Mouse (Mus musculus) lung, embryonic 15.5 days (tissue): ENCODE measurements around the gene F2. TPM values are rescaled to one million over a fixed set of nuclear protein-coding genes. Genes with fewer than 3 reads are reported as not detected.
A peak's percentile ranks its signal among the peaks of the same experiment; 100 is the strongest.

Experiments
- ATAC-seq: fragments of 200-750 bp; cut with Nextera tagmentation; 2 replicates; pipeline ENCODE4 v1.8.0; 2017; ENCODE audit warnings: moderate number of reproducible peaks, borderline replicate concordance; ENCODE audit not compliant: low FRiP score, low TSS enrichment; ENCODE audit errors: extremely low read depth
- H3K27ac ChIP-seq: fragments of 300-500 bp; sonication (generic); 2 replicates; pipeline ENCODE4 v1.5.1; 2015; ENCODE audit warnings: moderate library complexity, mild to moderate bottlenecking, inconsistent platforms
- H3K27me3 ChIP-seq: fragments of 300-500 bp; sonication (generic); 2 replicates; pipeline ENCODE4 v1.6.1; 2015; ENCODE audit warnings: inconsistent platforms
- H3K36me3 ChIP-seq: fragments of 300-500 bp; sonication (generic); 2 replicates; pipeline ENCODE4 v1.6.1; 2015; ENCODE audit warnings: inconsistent platforms
- H3K4me1 ChIP-seq: fragments of 300-500 bp; sonication (generic); 2 replicates; pipeline ENCODE4 v1.6.1; 2015; ENCODE audit warnings: inconsistent platforms
- H3K4me2 ChIP-seq: fragments of 300-500 bp; sonication (generic); 2 replicates; pipeline ENCODE4 v1.6.1; 2015; ENCODE audit warnings: inconsistent platforms, mild to moderate bottlenecking, moderate library complexity
- H3K4me3 ChIP-seq: fragments of 300-500 bp; sonication (generic); 2 replicates; pipeline ENCODE4 v1.5.1; 2015; ENCODE audit warnings: mild to moderate bottlenecking, inconsistent platforms
- H3K9ac ChIP-seq: fragments of 300-500 bp; sonication (generic); 2 replicates; pipeline ENCODE4 v1.6.1; 2015; ENCODE audit warnings: inconsistent platforms
- H3K9me3 ChIP-seq: fragments of 300-500 bp; sonication (generic); 2 replicates; pipeline ENCODE4 v1.6.1; 2016; ENCODE audit warnings: inconsistent platforms
- WGBS: fragments of 180-500 bp; shearing (Covaris S2); methylation state at CpG from one replicate; pipeline ENCODE4 v1.1.7; 2015; 5-methylcytosine and 5-hydroxymethylcytosine counted together
- polyA plus RNA-seq: library from polyadenylated mRNA; unstranded; fragments of >200 nt; fragmentation: Nextera tagmentation; extraction: Ambion mirVana; gene quantifications from 2 replicates; pipeline ENCODE4 v1.2.1, GENCODE M21; 2015

Gene F2
- polyA plus RNA-seq, 1 experiment from 2014 or later = 0.66 TPM

GRCm38 (mm10) chr2:91659657-91660056 lies 23.4 kb upstream of the F2 start:
- Histone ChIP-seq H3K4me3 (no peak overlapping the region), H3K27me3 (no peaks in the 10 kb centered on the region), H3K27ac (no peak overlapping the region), H3K9ac (no peak overlapping the region), H3K4me1 (peaks cover 15% of the 10 kb centered on the region), H3K4me2 (no peak overlapping the region), H3K36me3 (peaks cover 79% of the 10 kb centered on the region), H3K9me3 (no peaks in the 10 kb centered on the region)
- no peak for ATAC-seq
- 96% methylated on average over 8 of the region's 8 CpGs for WGBS

- Histone ChIP-seq H3K27ac (peak overlapping the region; percentile 69), H3K4me1 (peaks cover 23% of the 10 kb centered on the region), H3K4me2 (no peak overlapping the region), H3K4me3 (no peak overlapping the region), H3K9me3 (no peaks in the 10 kb centered on the region), H3K27me3 (no peaks in the 10 kb centered on the region), H3K9ac (no peak overlapping the region), H3K36me3 (peaks cover 63% of the 10 kb centered on the region)
- peak; percentile 55; the same call in 1 of the 2 replicates for ATAC-seq
- WGBS = 60% methylated on average over 8 of the region's 8 CpGs
These were observed 20.6 kb upstream of the F2 start for GRCm38 (mm10) chr2:91656774-91657173.

- H3K27ac ChIP-seq = peak overlapping the region; percentile 69
These were observed 19.6 kb upstream of the F2 start for GRCm38 (mm10) chr2:91655827-91656226.

DNA sequence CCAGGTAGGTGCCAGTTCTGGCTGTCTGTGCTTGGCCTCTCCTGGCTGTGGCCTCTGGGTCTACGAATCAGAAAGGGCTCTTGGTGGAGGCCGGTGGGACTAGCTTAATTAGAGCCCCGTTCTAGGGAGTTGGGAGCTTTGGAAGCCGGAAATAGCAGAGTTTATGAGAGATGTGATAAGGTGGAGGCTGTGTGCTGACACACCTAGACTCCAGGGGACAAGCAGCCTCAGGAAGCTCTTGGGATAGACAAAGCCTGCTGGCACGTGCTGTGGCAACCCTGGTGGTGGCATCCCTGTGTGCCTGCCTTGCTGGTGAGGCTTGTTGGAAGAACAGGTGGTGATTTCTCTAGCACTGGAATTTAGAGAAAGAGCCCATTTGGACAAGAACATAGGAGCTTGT lies 19.2 kb upstream of the F2 start:
- Histone ChIP-seq H3K27me3 (no peaks in the 10 kb centered on the region), H3K4me1 (peaks cover 35% of the 10 kb centered on the region), H3K9me3 (no peaks in the 10 kb centered on the region), H3K27ac (peak overlapping the region; percentile 69), H3K9ac (no peak overlapping the region), H3K4me2 (no peak overlapping the region), H3K36me3 (peaks cover 55% of the 10 kb centered on the region), H3K4me3 (no peak overlapping the region)
- 76% methylated on average over 5 of the region's 5 CpGs for WGBS
- ATAC-seq = no peak

More at GRCm38 (mm10) chr2:91655827-91656226, 19.6 kb upstream of the F2 start:
- H3K27me3 ChIP-seq = no peaks in the 10 kb centered on the region
- peaks cover 32% of the 10 kb centered on the region for H3K4me1 ChIP-seq
- peaks cover 55% of the 10 kb centered on the region for H3K36me3 ChIP-seq
- ATAC-seq = peak; percentile 65; the same call in 1 of the 2 replicates
- no peaks in the 10 kb centered on the region for H3K9me3 ChIP-seq
- no peak overlapping the region for H3K9ac ChIP-seq
- no peak overlapping the region for H3K4me2 ChIP-seq
- 39% methylated on average over 6 of the region's 6 CpGs for WGBS
- no peak overlapping the region for H3K4me3 ChIP-seq

DNA sequence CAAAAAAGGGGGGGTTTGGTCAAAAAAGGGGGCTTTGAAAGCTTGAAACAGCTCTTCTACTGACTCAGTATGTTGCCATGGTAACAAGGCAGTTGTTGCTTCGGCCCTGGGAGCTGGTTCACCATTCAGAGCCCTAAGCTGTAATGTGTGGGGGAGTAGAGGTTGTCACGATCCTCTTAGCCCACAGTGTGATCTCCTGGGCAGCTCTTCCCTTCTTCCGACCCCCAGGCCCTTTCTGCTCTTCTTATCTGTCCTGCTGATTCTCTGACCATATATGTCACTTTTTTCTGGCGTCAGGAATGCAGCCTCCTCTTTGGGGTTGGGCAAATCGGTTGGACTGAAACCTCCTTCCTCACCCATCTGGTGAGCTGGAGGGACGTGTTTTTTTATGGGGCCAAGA lies 16.6 kb upstream of the F2 start:
- Histone ChIP-seq H3K36me3 (peaks cover 33% of the 10 kb centered on the region), H3K4me3 (no peak overlapping the region), H3K4me2 (no peak overlapping the region), H3K27ac (no peak overlapping the region), H3K9me3 (no peaks in the 10 kb centered on the region), H3K4me1 (peaks cover 42% of the 10 kb centered on the region), H3K27me3 (no peaks in the 10 kb centered on the region), H3K9ac (no peak overlapping the region)
- ATAC-seq = no peak
- WGBS = 55% methylated on average over 6 of the region's 6 CpGs

DNA sequence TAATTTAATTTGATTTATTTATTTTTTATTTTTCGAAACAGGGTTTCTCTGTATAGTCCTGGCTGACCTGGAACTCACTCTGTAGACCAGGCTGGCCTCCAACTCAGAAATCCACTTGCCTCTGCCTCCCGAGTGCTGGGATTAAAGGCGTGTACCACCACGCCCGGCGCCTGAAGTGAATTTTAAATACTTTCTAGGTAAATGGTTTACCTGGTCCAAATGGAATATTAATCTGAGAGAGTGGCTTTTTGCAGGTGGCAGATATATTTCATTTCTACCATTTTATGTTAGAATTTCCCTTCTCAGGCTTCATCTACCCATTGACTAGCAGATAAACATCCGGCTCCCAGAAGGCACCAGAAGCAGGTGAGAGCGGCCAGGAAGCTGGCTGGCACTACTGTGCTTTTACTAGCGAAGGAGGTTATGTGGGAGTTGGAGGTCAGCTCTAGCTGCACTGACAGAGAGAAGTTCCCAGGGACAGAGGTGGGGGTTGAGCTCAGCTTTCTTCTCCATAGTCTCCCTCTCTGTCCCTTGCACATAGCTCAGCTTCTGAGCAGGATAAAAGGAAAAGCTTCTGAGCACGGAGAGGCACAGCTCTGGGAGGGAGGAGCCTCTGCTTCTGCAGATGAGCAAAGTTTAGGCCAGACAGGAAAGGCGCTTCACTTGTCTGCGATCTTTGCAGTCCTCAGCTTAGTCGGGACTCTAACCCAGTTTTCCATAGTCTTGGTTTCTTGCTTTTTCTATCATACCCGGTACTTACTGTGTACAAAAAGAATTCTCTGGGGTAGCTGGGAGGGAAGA lies 15.4 kb upstream of the F2 start:
- Histone ChIP-seq H3K27me3 (no peaks in the 10 kb centered on the region), H3K9ac (no peak overlapping the region), H3K4me2 (peak overlapping the region; percentile 66), H3K9me3 (no peaks in the 10 kb centered on the region), H3K4me1 (peaks cover 42% of the 10 kb centered on the region), H3K36me3 (peaks cover 40% of the 10 kb centered on the region), H3K4me3 (no peak overlapping the region), H3K27ac (no peak overlapping the region)
- no peak for ATAC-seq
- WGBS = 81% methylated on average over 14 of the region's 14 CpGs

DNA sequence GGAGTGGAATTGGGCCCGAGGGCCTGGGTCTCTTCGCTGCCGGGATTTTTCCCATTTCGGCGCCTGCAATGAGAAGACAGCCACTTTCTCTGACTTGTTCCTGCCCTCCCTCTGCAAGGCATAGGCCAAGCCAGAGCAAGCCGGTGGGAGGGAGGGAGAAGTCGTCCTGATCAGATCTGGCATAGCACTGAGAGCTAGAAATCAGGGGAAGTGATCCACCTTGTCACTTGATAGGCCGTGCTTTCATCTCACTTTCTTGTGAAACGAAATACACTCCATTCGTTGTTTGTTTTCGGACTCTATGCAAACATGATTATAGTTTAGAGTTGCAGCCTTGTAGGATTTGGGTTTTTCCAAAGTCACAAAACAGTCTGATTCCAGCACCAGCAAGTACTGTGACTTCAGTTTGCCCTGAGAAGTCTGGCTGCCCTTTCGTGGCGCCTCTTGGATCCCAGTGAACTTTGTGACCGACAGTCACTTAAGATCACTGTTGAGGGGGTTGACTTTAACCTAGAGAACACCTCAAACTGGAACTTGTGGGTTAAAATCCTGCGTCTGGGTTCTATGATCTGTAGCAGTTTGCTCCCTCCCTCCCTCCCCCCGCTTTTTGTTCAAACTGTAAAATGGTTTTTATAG lies 14.3 kb upstream of the F2 start:
- H3K4me1 ChIP-seq = peaks cover 31% of the 10 kb centered on the region

GRCm38 (mm10) chr2:91649553-91650359 lies 13.5 kb upstream of the F2 start, which contains the start of the genes Zfp408 and Arhgap1:
TSS of gene Zfp408 (minus strand) at chr2:91649791.
TSS of gene Arhgap1 (plus strand) at chr2:91649860.
- Histone ChIP-seq H3K4me3 (peak within 1 kb of the TSS; percentile 71), H3K27ac (peak within 1 kb of the TSS; percentile 89), H3K4me1 (peaks cover 27% of the 10 kb centered on the region), H3K9me3 (no peaks in the 10 kb centered on the region), H3K36me3 (peaks cover 45% of the 10 kb centered on the region), H3K27me3 (no peaks in the 10 kb centered on the region), H3K4me2 (peak within 1 kb of the TSS; percentile 90), H3K9ac (peak within 1 kb of the TSS; percentile 75)
- peak; percentile 93 for ATAC-seq
- WGBS = under 1% methylated on average over 44 of the region's 44 CpGs

More for the DNA sequence above, 14.3 kb upstream of the F2 start:
- H3K36me3 ChIP-seq = peaks cover 45% of the 10 kb centered on the region
- 5% methylated on average over 16 of the region's 16 CpGs for WGBS
- no peaks in the 10 kb centered on the region for H3K9me3 ChIP-seq
- ATAC-seq = peak; percentile 35; the same call in 1 of the 2 replicates
- peak overlapping the region; percentile 63 for H3K9ac ChIP-seq
- peak overlapping the region; percentile 71 for H3K4me3 ChIP-seq
- H3K27ac ChIP-seq = peak overlapping the region; percentile 81
- H3K4me2 ChIP-seq = peak overlapping the region; percentile 66
- no peaks in the 10 kb centered on the region for H3K27me3 ChIP-seq

- Histone ChIP-seq H3K4me3 (peak overlapping the region; percentile 71), H3K4me2 (peak overlapping the region; percentile 90), H3K27me3 (no peaks in the 10 kb centered on the region), H3K9me3 (no peaks in the 10 kb centered on the region), H3K4me1 (peaks cover 27% of the 10 kb centered on the region), H3K9ac (peak overlapping the region; percentile 75), H3K36me3 (peaks cover 45% of the 10 kb centered on the region), H3K27ac (peak overlapping the region; percentile 89)
- no peak for ATAC-seq
- WGBS = 2% methylated on average over 15 of the region's 15 CpGs
These were observed 12.9 kb upstream of the F2 start for GRCm38 (mm10) chr2:91649152-91649551.

- no peak overlapping the region for H3K9ac ChIP-seq
- H3K9me3 ChIP-seq = no peaks in the 10 kb centered on the region
- peaks cover 50% of the 10 kb centered on the region for H3K36me3 ChIP-seq
- no peaks in the 10 kb centered on the region for H3K27me3 ChIP-seq
- no peak for ATAC-seq
- no peak overlapping the region for H3K27ac ChIP-seq
- H3K4me2 ChIP-seq = no peak overlapping the region
- peaks cover 18% of the 10 kb centered on the region for H3K4me1 ChIP-seq
- 27% methylated on average over 1 of the region's 1 CpGs for WGBS
- no peak overlapping the region for H3K4me3 ChIP-seq
These were observed 10.5 kb upstream of the F2 start for GRCm38 (mm10) chr2:91646733-91647132.

GRCm38 (mm10) chr2:91645811-91646210 lies 9.6 kb upstream of the F2 start:
- H3K4me1 ChIP-seq = peaks cover 10% of the 10 kb centered on the region
- H3K36me3 ChIP-seq = peaks cover 48% of the 10 kb centered on the region
- H3K9ac ChIP-seq = no peak overlapping the region

More at GRCm38 (mm10) chr2:91645811-91646210, 9.6 kb upstream of the F2 start:
- Histone ChIP-seq H3K9me3 (no peaks in the 10 kb centered on the region), H3K4me3 (no peak overlapping the region), H3K27ac (no peak overlapping the region), H3K4me2 (no peak overlapping the region), H3K27me3 (no peaks in the 10 kb centered on the region)
- WGBS = 90% methylated on average over 11 of the region's 11 CpGs
- ATAC-seq = no peak
